Mouse (Mus musculus) urinary bladder, adult 2 months (tissue): ENCODE results near the gene Fry. TPM values are rescaled to one million over a fixed set of nuclear protein-coding genes. Genes with fewer than 3 reads are reported as not detected.

Experiments used
- DNase-seq: peaks from one replicate; pipeline ENCODE4 v3.0.0; 2022; ENCODE audit warnings: low spot score
- polyA plus RNA-seq: library from polyadenylated mRNA; depleted of rRNA; stranded (reverse); fragments of >200 nt; gene quantifications from 2 replicates; pipeline ENCODE4 v1.2.3, GENCODE M21; 2012

Fry gene
- polyA plus RNA-seq, 1 experiment: 39.6 TPM

- no peak for DNase-seq
These were observed 271.3 kb downstream of the Fry start for GRCm38 (mm10) chr5:150389589-150390377.

- no peak for DNase-seq
These were observed 272.0 kb downstream of the Fry start for GRCm38 (mm10) chr5:150390422-150390821.

GRCm38 (mm10) chr5:150394645-150395044, 276.2 kb downstream of the Fry start:
- no peak for DNase-seq

GRCm38 (mm10) chr5:150402832-150403447, 284.5 kb downstream of the Fry start:
- no peak for DNase-seq

- DNase-seq: no peak
These were observed 286.4 kb downstream of the Fry start for GRCm38 (mm10) chr5:150404867-150405266.

GRCm38 (mm10) chr5:150408979-150409378, 290.5 kb downstream of the Fry start:
- no peak for DNase-seq

- DNase-seq: no peak
These were observed 291.1 kb downstream of the Fry start for GRCm38 (mm10) chr5:150409451-150410045.

- no peak for DNase-seq
These were observed 294.5 kb downstream of the Fry start for GRCm38 (mm10) chr5:150412750-150413450.

- no peak for DNase-seq
These were observed 296.4 kb downstream of the Fry start for GRCm38 (mm10) chr5:150414823-150415222.

- no peak for DNase-seq
These were observed 298.8 kb downstream of the Fry start for GRCm38 (mm10) chr5:150417223-150417622.

GRCm38 (mm10) chr5:150418035-150418434, 299.6 kb downstream of the Fry start:
- DNase-seq: no peak

- no peak for DNase-seq
These were observed 306.6 kb downstream of the Fry start for GRCm38 (mm10) chr5:150425038-150425437.

GRCm38 (mm10) chr5:150426595-150426994, 308.1 kb downstream of the Fry start:
- no peak for DNase-seq

- no peak for DNase-seq
These were observed 312.8 kb downstream of the Fry start for GRCm38 (mm10) chr5:150431286-150431685.

- DNase-seq: no peak
These were observed 314.5 kb downstream of the Fry start for GRCm38 (mm10) chr5:150432960-150433359.

- DNase-seq: no peak
These were observed 318.4 kb downstream of the Fry start for GRCm38 (mm10) chr5:150436629-150437389.

- no peak for DNase-seq
These were observed 323.2 kb downstream of the Fry start for GRCm38 (mm10) chr5:150441690-150442089.

- no peak for DNase-seq
These were observed 333.0 kb downstream of the Fry start for GRCm38 (mm10) chr5:150451281-150452003.

GRCm38 (mm10) chr5:150452004-150452626, 333.7 kb downstream of the Fry start:
- DNase-seq: no peak

- DNase-seq: no peak
These were observed 334.2 kb downstream of the Fry start for GRCm38 (mm10) chr5:150452671-150453070.
